Mouse (Mus musculus): ENCODE data around the gene Lbh. TPM values are rescaled to one million over a fixed set of nuclear protein-coding genes. Genes with fewer than 3 reads are reported as not detected.
A peak's percentile ranks its signal among the peaks of the same experiment; 100 is the strongest.

Gene Lbh
- 5.3 and 5.6 TPM in 2 replicates for polyA plus RNA-seq (2015; fragmentation: Nextera tagmentation; extraction: Ambion mirVana)

- peak; percentile 96 for ATAC-seq
- Histone ChIP-seq H3K36me3 (ENCODE audit: poor library complexity, severe bottlenecking) (peaks cover 19% of the 10 kb centered on the region), H3K4me1 (peaks cover 45% of the 10 kb centered on the region), H3K4me3 (peak within 1 kb of the TSS; percentile 72), H3K9me3 (replicated peaks) (no peaks in the 10 kb centered on the region), H3K4me2 (peak within 1 kb of the TSS; percentile 83), H3K9ac (peak within 1 kb of the TSS; percentile 94), H3K27ac (peak within 1 kb of the TSS; percentile 90), H3K27me3 (no peaks in the 10 kb centered on the region)
- WGBS = under 1% methylated on average over 35 of the region's 35 CpGs
Measured at GRCm38 (mm10) chr17:72918053-72918452, at the start of gene Lbh. Gene Lbh (plus strand): TSS chr17:72918305.

- Histone ChIP-seq H3K4me3 (no peak overlapping the region), H3K4me2 (no peak overlapping the region), H3K9me3 (replicated peaks) (no peaks in the 10 kb centered on the region), H3K27ac (no peak overlapping the region), H3K4me1 (no peaks in the 10 kb centered on the region), H3K9ac (no peak overlapping the region), H3K36me3 (ENCODE audit: poor library complexity, severe bottlenecking) (no peaks in the 10 kb centered on the region), H3K27me3 (no peaks in the 10 kb centered on the region)
- WGBS = 92% methylated on average over 9 of the region's 9 CpGs
- ATAC-seq = no peak
Measured at GRCm38 (mm10) chr17:72878979-72879378, 39.1 kb upstream of the Lbh start.

GRCm38 (mm10) chr17:72880156-72880555, 37.9 kb upstream of the Lbh start:
- H3K4me2 ChIP-seq = no peak overlapping the region
- WGBS = 83% methylated on average over 3 of the region's 3 CpGs
- H3K9ac ChIP-seq = no peak overlapping the region
- H3K4me1 ChIP-seq = no peaks in the 10 kb centered on the region
- H3K27me3 ChIP-seq = no peaks in the 10 kb centered on the region
- no peak overlapping the region for H3K4me3 ChIP-seq
- H3K36me3 ChIP-seq (ENCODE audit: poor library complexity, severe bottlenecking) = no peaks in the 10 kb centered on the region
- no peak overlapping the region for H3K27ac ChIP-seq
- H3K9me3 ChIP-seq (replicated peaks) = no peaks in the 10 kb centered on the region
- ATAC-seq = no peak

GRCm38 (mm10) chr17:72881051-72881450, 37.1 kb upstream of the Lbh start:
- H3K9me3 ChIP-seq (replicated peaks) = no peaks in the 10 kb centered on the region
- 83% methylated on average over 3 of the region's 3 CpGs for WGBS
- H3K4me2 ChIP-seq = no peak overlapping the region
- H3K27ac ChIP-seq = no peak overlapping the region
- no peak for ATAC-seq
- no peaks in the 10 kb centered on the region for H3K4me1 ChIP-seq
- no peak overlapping the region for H3K4me3 ChIP-seq
- H3K36me3 ChIP-seq (ENCODE audit: poor library complexity, severe bottlenecking) = no peaks in the 10 kb centered on the region
- no peaks in the 10 kb centered on the region for H3K27me3 ChIP-seq
- H3K9ac ChIP-seq = no peak overlapping the region

- no peaks in the 10 kb centered on the region for H3K4me1 ChIP-seq
- H3K27ac ChIP-seq = no peak overlapping the region
- no peak overlapping the region for H3K4me2 ChIP-seq
- H3K27me3 ChIP-seq = no peaks in the 10 kb centered on the region
- 37% methylated on average over 1 of the region's 1 CpGs for WGBS
- H3K9me3 ChIP-seq (replicated peaks) = no peaks in the 10 kb centered on the region
- ATAC-seq = no peak
- no peak overlapping the region for H3K9ac ChIP-seq
- no peak overlapping the region for H3K4me3 ChIP-seq
- no peaks in the 10 kb centered on the region for H3K36me3 ChIP-seq (ENCODE audit: poor library complexity, severe bottlenecking)
Measured at GRCm38 (mm10) chr17:72881804-72882203, 36.3 kb upstream of the Lbh start.

- H3K4me2 ChIP-seq = peak overlapping the region; percentile 36
- H3K36me3 ChIP-seq (ENCODE audit: poor library complexity, severe bottlenecking) = no peaks in the 10 kb centered on the region
- 0 out of 2 replicates have a peak, but pooled peaks cover 6% of the 10 kb centered on the region for H3K27me3 ChIP-seq
- peak; percentile 90 for ATAC-seq
- no peak overlapping the region for H3K4me3 ChIP-seq
- no peak overlapping the region for H3K27ac ChIP-seq
- peaks cover 11% of the 10 kb centered on the region for H3K4me1 ChIP-seq
- WGBS = 4% methylated on average over 20 of the region's 20 CpGs
- no peaks in the 10 kb centered on the region for H3K9me3 ChIP-seq (replicated peaks)
- H3K9ac ChIP-seq = no peak overlapping the region
Measured at GRCm38 (mm10) chr17:72889556-72890397, 28.3 kb upstream of the Lbh start.

GRCm38 (mm10) chr17:72890398-72890898, 27.7 kb upstream of the Lbh start:
- 57% methylated on average over 8 of the region's 8 CpGs for WGBS
- ATAC-seq = peak; percentile 50; the same call in 1 of the 2 replicates
- Histone ChIP-seq H3K27ac (no peak overlapping the region), H3K4me3 (no peak overlapping the region), H3K4me1 (peaks cover 11% of the 10 kb centered on the region), H3K9me3 (replicated peaks) (no peaks in the 10 kb centered on the region), H3K27me3 (0 out of 2 replicates have a peak, but pooled peaks cover 6% of the 10 kb centered on the region), H3K4me2 (0 out of 2 replicates have a peak overlapping the region, but pooled peaks have one; percentile 36), H3K36me3 (ENCODE audit: poor library complexity, severe bottlenecking) (no peaks in the 10 kb centered on the region), H3K9ac (no peak overlapping the region; the same call in 1 of the 2 replicates)

- H3K4me1 ChIP-seq = peaks cover 11% of the 10 kb centered on the region
- H3K9ac ChIP-seq = no peak overlapping the region
- H3K9me3 ChIP-seq (replicated peaks) = no peaks in the 10 kb centered on the region
- H3K27ac ChIP-seq = no peak overlapping the region
- no peak overlapping the region for H3K4me2 ChIP-seq
- no peaks in the 10 kb centered on the region for H3K36me3 ChIP-seq (ENCODE audit: poor library complexity, severe bottlenecking)
- 0 out of 2 replicates have a peak, but pooled peaks cover 6% of the 10 kb centered on the region for H3K27me3 ChIP-seq
- no peak for ATAC-seq
- H3K4me3 ChIP-seq = no peak overlapping the region
- WGBS = 93% methylated on average over 6 of the region's 6 CpGs
Measured at GRCm38 (mm10) chr17:72891556-72891955, 26.5 kb upstream of the Lbh start.

- 95% methylated on average over 3 of the region's 3 CpGs for WGBS
- Histone ChIP-seq H3K27me3 (no peaks in the 10 kb centered on the region), H3K27ac (no peak overlapping the region), H3K4me3 (no peak overlapping the region), H3K9ac (no peak overlapping the region), H3K4me1 (peaks cover under 1% of the 10 kb centered on the region; the same call in 1 of the 2 replicates), H3K36me3 (ENCODE audit: poor library complexity, severe bottlenecking) (no peaks in the 10 kb centered on the region), H3K9me3 (replicated peaks) (no peaks in the 10 kb centered on the region), H3K4me2 (no peak overlapping the region)
- no peak for ATAC-seq
Measured at GRCm38 (mm10) chr17:72895506-72895905, 22.6 kb upstream of the Lbh start.

GRCm38 (mm10) chr17:72897076-72897475, 21.0 kb upstream of the Lbh start:
- Histone ChIP-seq H3K9me3 (replicated peaks) (no peaks in the 10 kb centered on the region), H3K27ac (no peak overlapping the region), H3K4me2 (no peak overlapping the region), H3K4me3 (no peak overlapping the region), H3K4me1 (no peaks in the 10 kb centered on the region), H3K9ac (no peak overlapping the region), H3K36me3 (ENCODE audit: poor library complexity, severe bottlenecking) (no peaks in the 10 kb centered on the region), H3K27me3 (no peaks in the 10 kb centered on the region)
- no peak for ATAC-seq
- WGBS = 90% methylated on average over 7 of the region's 7 CpGs

GRCm38 (mm10) chr17:72897961-72898360, 20.1 kb upstream of the Lbh start:
- Histone ChIP-seq H3K9me3 (replicated peaks) (no peaks in the 10 kb centered on the region), H3K4me1 (no peaks in the 10 kb centered on the region), H3K4me2 (no peak overlapping the region), H3K27me3 (no peaks in the 10 kb centered on the region), H3K9ac (no peak overlapping the region), H3K27ac (no peak overlapping the region), H3K36me3 (ENCODE audit: poor library complexity, severe bottlenecking) (no peaks in the 10 kb centered on the region), H3K4me3 (no peak overlapping the region)
- no peak for ATAC-seq
- 89% methylated on average over 5 of the region's 5 CpGs for WGBS

- ATAC-seq = no peak
- 50% methylated on average over 3 of the region's 3 CpGs for WGBS
- H3K4me1 ChIP-seq = no peaks in the 10 kb centered on the region
Measured at GRCm38 (mm10) chr17:72898775-72899174, 19.3 kb upstream of the Lbh start.

More at GRCm38 (mm10) chr17:72898775-72899174, 19.3 kb upstream of the Lbh start:
- H3K36me3 ChIP-seq (ENCODE audit: poor library complexity, severe bottlenecking) = no peaks in the 10 kb centered on the region
- H3K27ac ChIP-seq = no peak overlapping the region
- no peak overlapping the region for H3K9ac ChIP-seq
- no peak overlapping the region for H3K4me2 ChIP-seq
- H3K9me3 ChIP-seq (replicated peaks) = no peaks in the 10 kb centered on the region
- no peak overlapping the region for H3K4me3 ChIP-seq
- no peaks in the 10 kb centered on the region for H3K27me3 ChIP-seq
